Mouse (Mus musculus) liver, adult 2 months (tissue): ENCODE measurements around the gene Ext2.

Experiments
- CTCF ChIP-seq: fragments of 200-500 bp; IDR thresholded peaks from 2 replicates; pipeline ENCODE4 v1.5.1; 2011; ENCODE audit warnings: low read depth, low read length, control low read depth
- POLR2A ChIP-seq: fragments of 200-500 bp; IDR thresholded peaks from 2 replicates; pipeline ENCODE4 v1.6.1; 2011; ENCODE audit warnings: low read length, control low read depth; ENCODE audit not compliant: insufficient read depth; ENCODE audit errors: extremely low read depth

DNA sequence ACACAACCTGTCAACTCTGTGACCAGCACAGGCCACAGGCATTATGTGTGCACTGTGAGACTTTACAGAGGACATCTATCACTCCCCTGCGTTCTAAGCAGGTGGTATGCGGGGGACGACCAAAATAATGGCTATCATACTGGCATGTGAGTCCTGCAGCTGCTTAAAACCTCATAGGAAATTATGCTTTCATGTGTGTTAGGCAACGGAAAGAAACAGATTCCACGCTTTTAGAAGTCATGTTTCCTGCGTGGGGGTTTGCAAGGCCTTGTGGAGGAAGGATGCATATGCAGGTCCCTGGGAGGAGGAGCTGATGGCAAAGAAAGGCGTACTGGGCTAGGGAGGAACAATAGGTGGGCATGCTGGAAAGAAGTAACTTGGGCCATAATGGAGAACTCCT, 63.2 kb downstream of the Ext2 start:
- TF ChIP-seq CTCF: no peak
- TF ChIP-seq POLR2A: no peak
